Mouse (Mus musculus): ENCODE measurements at regions not wholly inside any gene's neighbourhood (a gene's known extent, or its start where the extent isn't known, plus 50 kb on each side); places are given as distances from the start of the nearest gene placed in this dataset.

DNA sequence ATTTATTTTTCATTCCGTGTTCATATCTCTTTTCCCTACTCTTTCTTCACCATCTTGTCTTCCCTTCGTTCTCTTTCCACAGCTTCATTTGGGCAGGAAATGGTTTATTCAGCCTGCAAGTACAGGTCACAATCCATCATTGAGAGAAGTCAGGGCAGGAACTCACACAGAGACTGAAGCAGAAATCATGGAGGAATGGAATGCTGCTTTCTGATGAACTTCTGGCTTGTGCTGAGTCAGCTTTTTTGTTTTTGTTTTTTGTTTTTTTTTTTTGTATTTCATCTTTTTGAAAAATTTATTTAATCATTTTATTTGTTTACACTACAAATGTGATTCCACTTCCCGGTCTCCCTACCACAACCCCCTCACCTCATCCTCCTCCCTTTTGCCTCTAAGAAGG is 51.2 kb upstream of the Suclg2 start:
- H3K9me3 ChIP-seq (ENCODE audit: control insufficient read depth, low read length): no peaks in the 10 kb centered on the region
- H3K27ac ChIP-seq (ENCODE audit: low read depth, low read length): no peak overlapping the region
- H3K36me3 ChIP-seq (ENCODE audit: control insufficient read depth, insufficient read depth, low read length): no peaks in the 10 kb centered on the region
- no peaks in the 10 kb centered on the region for H3K27me3 ChIP-seq (ENCODE audit: control insufficient read depth, insufficient read depth, low read length)
- H3K9ac ChIP-seq (ENCODE audit: low read length): no peak overlapping the region
- H3K4me1 ChIP-seq (ENCODE audit: control insufficient read depth, insufficient read depth, low read length): no peaks in the 10 kb centered on the region
- WGBS: 75% methylated on average over 3 of the region's 3 CpGs
- ATAC-seq (ENCODE audit: insufficient read depth, low FRiP score, low TSS enrichment): no peak
- no peak for DNase-seq (ENCODE audit: low spot score)
- H3K4me2 ChIP-seq (ENCODE audit: low read depth): no peak overlapping the region
- H3K4me3 ChIP-seq (ENCODE audit: low read depth, low read length): no peak overlapping the region

DNA sequence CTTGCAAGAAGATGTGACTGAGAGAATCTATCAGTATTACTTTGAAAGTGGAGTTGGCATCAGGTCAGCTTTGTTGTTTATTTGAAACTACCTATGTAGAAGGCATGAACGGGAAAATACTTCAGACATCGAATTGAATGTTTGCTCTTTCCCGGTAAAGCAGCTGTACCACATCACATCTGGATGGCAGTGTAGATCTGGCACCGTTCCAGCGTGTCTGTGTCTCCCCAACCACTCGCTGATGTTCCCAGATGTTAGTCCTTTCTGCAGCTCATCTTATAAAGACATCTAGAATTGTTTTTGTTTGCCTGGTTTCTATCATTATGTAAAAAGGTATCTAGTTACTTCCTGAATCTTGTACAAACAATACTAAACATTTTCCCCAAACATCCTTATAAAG is 83.1 kb upstream of the Suclg2 start:
- no peak overlapping the region for H3K9ac ChIP-seq (ENCODE audit: low read length)
- H3K27ac ChIP-seq (ENCODE audit: low read depth, low read length): no peak overlapping the region
- no peaks in the 10 kb centered on the region for H3K4me1 ChIP-seq (ENCODE audit: control insufficient read depth, insufficient read depth, low read length)
- H3K27me3 ChIP-seq (ENCODE audit: control insufficient read depth, insufficient read depth, low read length): no peaks in the 10 kb centered on the region
- 89% methylated on average over 6 of the region's 6 CpGs for WGBS
- no peaks in the 10 kb centered on the region for H3K36me3 ChIP-seq (ENCODE audit: control insufficient read depth, insufficient read depth, low read length)
- no peak overlapping the region for H3K4me3 ChIP-seq (ENCODE audit: low read depth, low read length)
- DNase-seq (ENCODE audit: low spot score) (no peak), ATAC-seq (ENCODE audit: insufficient read depth, low FRiP score, low TSS enrichment) (no peak)
- no peaks in the 10 kb centered on the region for H3K9me3 ChIP-seq (ENCODE audit: control insufficient read depth, low read length)
- no peak overlapping the region for H3K4me2 ChIP-seq (ENCODE audit: low read depth)

DNA sequence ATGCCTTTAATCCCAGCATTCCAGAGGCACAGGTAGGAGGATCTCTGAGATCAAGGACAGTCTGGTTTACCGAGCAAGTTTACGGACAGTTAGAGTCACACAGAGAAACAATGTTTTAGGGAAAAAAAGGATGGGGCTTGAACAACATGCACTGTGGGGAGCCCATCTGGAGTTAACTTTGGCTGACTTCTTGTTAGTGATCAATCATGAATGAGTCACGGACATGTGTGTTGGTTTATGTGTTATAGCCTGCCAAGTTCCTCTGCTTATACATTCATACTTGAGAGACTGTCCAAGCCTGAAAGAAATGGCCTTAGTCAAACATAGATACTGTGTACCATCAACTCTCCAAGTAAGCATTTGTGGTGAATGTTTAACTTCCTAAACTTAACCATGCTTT is 122.9 kb upstream of the Suclg2 start:
- Histone ChIP-seq H3K4me2 (ENCODE audit: low read depth) (no peak overlapping the region), H3K4me1 (ENCODE audit: control insufficient read depth, insufficient read depth, low read length) (no peaks in the 10 kb centered on the region), H3K9ac (ENCODE audit: low read length) (no peak overlapping the region), H3K4me3 (ENCODE audit: low read depth, low read length) (no peak overlapping the region), H3K9me3 (ENCODE audit: control insufficient read depth, low read length) (no peaks in the 10 kb centered on the region), H3K36me3 (ENCODE audit: control insufficient read depth, insufficient read depth, low read length) (no peaks in the 10 kb centered on the region), H3K27ac (ENCODE audit: low read depth, low read length) (no peak overlapping the region), H3K27me3 (ENCODE audit: control insufficient read depth, insufficient read depth, low read length) (no peaks in the 10 kb centered on the region)
- DNase-seq (ENCODE audit: low spot score) (no peak), ATAC-seq (ENCODE audit: insufficient read depth, low FRiP score, low TSS enrichment) (no peak)
- 68% methylated on average over 3 of the region's 3 CpGs for WGBS

DNA sequence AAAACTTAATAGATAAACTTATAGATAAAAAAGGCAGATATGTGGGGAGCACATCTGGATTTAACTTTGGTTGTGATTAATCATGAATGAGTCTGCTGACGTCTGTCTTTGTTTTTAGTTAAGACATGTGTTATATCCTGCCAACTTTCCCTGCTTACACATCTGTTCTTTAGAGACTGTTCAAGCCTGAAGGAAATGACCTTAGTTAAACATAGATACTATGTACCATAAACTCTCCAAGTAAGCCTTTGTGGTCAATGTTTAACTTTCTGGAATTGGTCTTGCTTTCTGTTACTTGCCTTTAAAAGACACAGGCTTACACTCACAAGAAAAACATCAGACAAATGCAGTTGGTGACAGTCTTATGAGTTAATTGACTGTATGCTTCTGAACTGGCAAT is 127.9 kb upstream of the Suclg2 start:
- H3K4me2 ChIP-seq (ENCODE audit: low read depth): no peak overlapping the region

DNA sequence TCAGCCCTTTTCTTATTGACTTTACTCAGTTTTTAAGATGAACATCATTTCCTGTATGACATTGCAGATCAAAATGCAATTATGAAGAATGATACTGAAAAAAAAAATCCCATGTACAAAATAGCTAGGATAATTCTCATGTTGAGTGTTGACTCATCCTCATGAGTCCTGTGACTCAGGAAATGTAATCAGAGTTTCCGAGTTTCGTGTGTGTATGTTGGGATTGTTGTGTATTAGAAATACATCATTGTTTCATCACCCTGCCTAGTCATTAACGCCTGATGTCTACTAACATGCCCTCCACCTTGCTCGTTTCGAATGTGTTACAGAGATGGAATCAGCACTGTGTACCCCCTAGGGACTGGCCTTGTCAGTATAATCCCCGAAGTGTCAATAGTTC is 156.9 kb upstream of the Suclg2 start:
- no peaks in the 10 kb centered on the region for H3K4me1 ChIP-seq (ENCODE audit: control insufficient read depth, insufficient read depth, low read length)
- no peaks in the 10 kb centered on the region for H3K9me3 ChIP-seq (ENCODE audit: control insufficient read depth, low read length)
- H3K4me2 ChIP-seq (ENCODE audit: low read depth): no peak overlapping the region
- 87% methylated on average over 6 of the region's 6 CpGs for WGBS
- H3K9ac ChIP-seq (ENCODE audit: low read length): no peak overlapping the region
- H3K27me3 ChIP-seq (ENCODE audit: control insufficient read depth, insufficient read depth, low read length): no peaks in the 10 kb centered on the region
- ATAC-seq (ENCODE audit: insufficient read depth, low FRiP score, low TSS enrichment): no peak
- no peaks in the 10 kb centered on the region for H3K36me3 ChIP-seq (ENCODE audit: control insufficient read depth, insufficient read depth, low read length)
- DNase-seq (ENCODE audit: low spot score): no peak
- no peak overlapping the region for H3K27ac ChIP-seq (ENCODE audit: low read depth, low read length)
- H3K4me3 ChIP-seq (ENCODE audit: low read depth, low read length): no peak overlapping the region

More for the DNA sequence above, 127.9 kb upstream of the Suclg2 start:
- H3K4me1 ChIP-seq (ENCODE audit: control insufficient read depth, insufficient read depth, low read length): no peaks in the 10 kb centered on the region
- WGBS: 60% methylated on average over 1 of the region's 1 CpGs
- H3K4me3 ChIP-seq (ENCODE audit: low read depth, low read length): no peak overlapping the region
- H3K27me3 ChIP-seq (ENCODE audit: control insufficient read depth, insufficient read depth, low read length): no peaks in the 10 kb centered on the region
- ATAC-seq (ENCODE audit: insufficient read depth, low FRiP score, low TSS enrichment) (no peak), DNase-seq (ENCODE audit: low spot score) (no peak)
- H3K27ac ChIP-seq (ENCODE audit: low read depth, low read length): no peak overlapping the region
- H3K9me3 ChIP-seq (ENCODE audit: control insufficient read depth, low read length): no peaks in the 10 kb centered on the region
- no peak overlapping the region for H3K9ac ChIP-seq (ENCODE audit: low read length)
- no peaks in the 10 kb centered on the region for H3K36me3 ChIP-seq (ENCODE audit: control insufficient read depth, insufficient read depth, low read length)

DNA sequence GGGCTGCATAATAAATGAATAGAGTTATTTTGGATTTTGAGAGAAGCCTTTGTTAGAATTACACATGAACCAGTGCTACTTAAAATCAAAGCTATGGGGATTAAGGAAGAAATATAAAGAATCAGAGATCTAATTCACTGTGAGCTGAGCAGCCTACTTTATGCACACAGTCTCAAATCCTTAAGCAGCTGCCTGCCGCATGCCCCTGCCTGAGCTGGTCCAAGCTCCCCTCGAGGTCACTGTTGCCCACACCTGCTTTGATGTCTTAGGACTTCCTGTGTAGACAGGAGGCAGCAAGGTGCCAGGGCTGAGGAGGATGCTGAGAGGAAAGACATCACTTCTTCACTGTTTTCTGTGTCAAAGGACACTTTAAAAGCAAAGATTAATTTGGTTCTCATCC is 157.7 kb upstream of the Suclg2 start:
- Histone ChIP-seq H3K4me3 (ENCODE audit: low read depth, low read length) (no peak overlapping the region), H3K9ac (ENCODE audit: low read length) (no peak overlapping the region), H3K9me3 (ENCODE audit: control insufficient read depth, low read length) (no peaks in the 10 kb centered on the region), H3K36me3 (ENCODE audit: control insufficient read depth, insufficient read depth, low read length) (no peaks in the 10 kb centered on the region), H3K4me2 (ENCODE audit: low read depth) (no peak overlapping the region), H3K4me1 (ENCODE audit: control insufficient read depth, insufficient read depth, low read length) (no peaks in the 10 kb centered on the region), H3K27ac (ENCODE audit: low read depth, low read length) (no peak overlapping the region), H3K27me3 (ENCODE audit: control insufficient read depth, insufficient read depth, low read length) (no peaks in the 10 kb centered on the region)
- DNase-seq (ENCODE audit: low spot score) (no peak), ATAC-seq (ENCODE audit: insufficient read depth, low FRiP score, low TSS enrichment) (no peak)
- WGBS: 68% methylated on average over 2 of the region's 2 CpGs

DNA sequence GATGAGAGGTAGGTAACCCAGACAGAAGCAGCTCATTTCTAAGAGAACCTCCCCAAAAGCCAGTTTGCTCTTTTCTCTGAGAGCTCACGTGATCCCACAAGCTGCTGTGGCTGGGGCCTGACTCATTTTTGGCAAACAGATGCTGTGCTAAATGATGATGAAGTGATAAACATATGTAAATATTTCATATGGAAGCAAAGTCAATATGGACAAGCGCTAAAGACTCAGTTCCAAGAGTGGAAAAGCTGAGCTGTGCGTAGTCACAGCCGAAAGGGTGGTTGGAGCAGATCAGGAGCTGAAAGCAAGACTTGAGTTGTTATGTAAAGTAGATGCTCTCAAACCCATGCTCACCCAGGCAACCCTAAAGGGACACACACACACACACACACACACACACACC is 168.0 kb upstream of the Suclg2 start:
- no peak for ATAC-seq (ENCODE audit: insufficient read depth, low FRiP score, low TSS enrichment)
- no peaks in the 10 kb centered on the region for H3K36me3 ChIP-seq (ENCODE audit: control insufficient read depth, insufficient read depth, low read length)
- 93% methylated on average over 4 of the region's 4 CpGs for WGBS
- no peaks in the 10 kb centered on the region for H3K27me3 ChIP-seq (ENCODE audit: control insufficient read depth, insufficient read depth, low read length)
- H3K27ac ChIP-seq (ENCODE audit: low read depth, low read length): no peak overlapping the region
- H3K4me3 ChIP-seq (ENCODE audit: low read depth, low read length): no peak overlapping the region
- H3K9ac ChIP-seq (ENCODE audit: low read length): no peak overlapping the region
- no peak for DNase-seq (ENCODE audit: low spot score)
- H3K4me1 ChIP-seq (ENCODE audit: control insufficient read depth, insufficient read depth, low read length): no peaks in the 10 kb centered on the region
- no peaks in the 10 kb centered on the region for H3K9me3 ChIP-seq (ENCODE audit: control insufficient read depth, low read length)
- no peak overlapping the region for H3K4me2 ChIP-seq (ENCODE audit: low read depth)

DNA sequence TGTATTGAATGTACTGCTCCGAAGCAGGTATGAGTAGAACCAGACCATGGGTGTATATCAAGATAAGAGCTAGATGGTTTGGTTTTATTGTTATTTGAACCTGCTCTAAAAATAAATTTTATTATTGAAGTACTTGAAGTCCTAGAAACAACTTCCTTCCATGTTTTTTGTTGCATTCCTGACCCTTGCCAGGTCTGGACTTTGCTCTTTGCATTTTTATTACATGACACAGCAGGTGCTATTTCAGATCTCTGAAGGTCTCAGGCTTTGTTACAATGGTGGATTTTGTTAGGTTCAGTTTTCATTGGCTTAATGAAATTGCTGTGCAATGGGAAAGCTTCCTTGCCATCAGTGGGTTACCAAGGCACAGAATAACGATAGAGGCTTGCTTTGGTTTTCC is 184.0 kb upstream of the Suclg2 start:
- Histone ChIP-seq H3K27ac (ENCODE audit: low read depth, low read length) (no peak overlapping the region), H3K4me2 (ENCODE audit: low read depth) (no peak overlapping the region), H3K9me3 (ENCODE audit: control insufficient read depth, low read length) (no peaks in the 10 kb centered on the region), H3K9ac (ENCODE audit: low read length) (no peak overlapping the region), H3K4me1 (ENCODE audit: control insufficient read depth, insufficient read depth, low read length) (no peaks in the 10 kb centered on the region), H3K4me3 (ENCODE audit: low read depth, low read length) (no peak overlapping the region), H3K27me3 (ENCODE audit: control insufficient read depth, insufficient read depth, low read length) (no peaks in the 10 kb centered on the region), H3K36me3 (ENCODE audit: control insufficient read depth, insufficient read depth, low read length) (no peaks in the 10 kb centered on the region)
- DNase-seq (ENCODE audit: low spot score): no peak
- ATAC-seq (ENCODE audit: insufficient read depth, low FRiP score, low TSS enrichment): no peak
- WGBS: 87% methylated on average over 2 of the region's 2 CpGs

DNA sequence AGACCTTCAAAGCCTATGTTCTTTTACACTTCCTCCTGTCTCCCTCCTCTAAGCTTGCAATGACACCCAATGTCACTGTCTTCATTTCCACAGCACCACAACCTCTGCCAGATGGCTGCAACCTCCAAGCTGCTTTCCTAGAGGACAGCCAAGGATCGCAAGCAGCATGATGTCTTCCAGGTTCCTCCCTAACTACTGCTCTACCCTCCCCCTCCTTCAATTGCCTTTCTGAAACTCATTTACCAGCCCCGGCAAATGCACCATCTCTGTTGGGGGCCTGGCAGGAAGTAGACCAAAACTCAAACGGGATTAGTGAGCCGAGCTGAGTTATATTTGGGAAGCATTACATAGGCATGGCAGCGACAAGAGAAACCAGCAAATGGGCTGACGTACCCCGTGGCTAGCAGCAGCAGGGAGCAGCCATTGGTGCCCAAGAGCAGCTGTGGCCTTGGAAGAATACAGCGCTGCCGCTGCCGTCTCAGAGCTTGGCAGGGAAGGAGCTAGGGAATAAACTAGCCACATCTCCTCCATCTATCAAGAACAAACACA is 185.6 kb upstream of the Suclg2 start:
- H3K9me3 ChIP-seq (ENCODE audit: control insufficient read depth, low read length): no peaks in the 10 kb centered on the region
- H3K4me1 ChIP-seq (ENCODE audit: control insufficient read depth, insufficient read depth, low read length): no peaks in the 10 kb centered on the region
- WGBS: 42% methylated on average over 10 of the region's 10 CpGs
- H3K9ac ChIP-seq (ENCODE audit: low read length): no peak overlapping the region
- no peak overlapping the region for H3K4me3 ChIP-seq (ENCODE audit: low read depth, low read length)
- ATAC-seq (ENCODE audit: insufficient read depth, low FRiP score, low TSS enrichment) (no peak), DNase-seq (ENCODE audit: low spot score) (no peak)
- H3K27me3 ChIP-seq (ENCODE audit: control insufficient read depth, insufficient read depth, low read length): no peaks in the 10 kb centered on the region
- H3K27ac ChIP-seq (ENCODE audit: low read depth, low read length): no peak overlapping the region
- H3K4me2 ChIP-seq (ENCODE audit: low read depth): no peak overlapping the region
- H3K36me3 ChIP-seq (ENCODE audit: control insufficient read depth, insufficient read depth, low read length): no peaks in the 10 kb centered on the region

Data from neural tube, embryonic 11.5 days (tissue).